Mouse (Mus musculus) bone marrow macrophage, adult 2 months (primary cell): ENCODE results near the gene Mfsd6l. TPM values are rescaled to one million over a fixed set of nuclear protein-coding genes. Genes with fewer than 3 reads are reported as not detected.
A peak's percentile ranks its signal among the peaks of the same experiment; 100 is the strongest.

Source experiments
- H3K27ac ChIP-seq: 2 replicates; pipeline ENCODE4 v1.5.1; 2012; ENCODE audit warnings: low read depth, low read length; ENCODE audit not compliant: insufficient read depth
- H3K4me1 ChIP-seq: 2 replicates; pipeline ENCODE4 v1.6.1; 2012; ENCODE audit warnings: low read length; ENCODE audit not compliant: control insufficient read depth, insufficient read depth
- H3K4me3 ChIP-seq: 2 replicates; pipeline ENCODE4 v1.5.1; 2012; ENCODE audit warnings: mild to moderate bottlenecking, low read length, moderate library complexity; ENCODE audit not compliant: insufficient read depth
- CTCF ChIP-seq: IDR thresholded peaks from 2 replicates; pipeline ENCODE4 v1.5.1; 2012; ENCODE audit warnings: low read depth, mild to moderate bottlenecking, low read length, moderate library complexity
- POLR2A ChIP-seq: IDR thresholded peaks from 2 replicates; pipeline ENCODE4 v1.6.1; 2012; ENCODE audit warnings: mild to moderate bottlenecking, low read depth, low read length, borderline replicate concordance
- polyA plus RNA-seq: library from polyadenylated mRNA; stranded (reverse); fragments of >200 nt; gene quantifications from 2 replicates; pipeline ENCODE4 v1.2.4, GENCODE M21; 2012; ENCODE audit not compliant: missing spikeins, insufficient read depth, insufficient read length

The Mfsd6l gene
- polyA plus RNA-seq, 1 experiment = 0.35 TPM

- TF ChIP-seq CTCF = no peak
- TF ChIP-seq POLR2A = no peak
- Histone ChIP-seq H3K4me3 (no peak overlapping the region), H3K4me1 (no peaks in the 10 kb centered on the region), H3K27ac (no peak overlapping the region)
These were observed 14.9 kb downstream of the Mfsd6l start for GRCm38 (mm10) chr11:68570861-68571260.

- TF ChIP-seq POLR2A = no peak
- TF ChIP-seq CTCF = no peak
- H3K4me3 ChIP-seq = no peak overlapping the region
- no peaks in the 10 kb centered on the region for H3K4me1 ChIP-seq
- H3K27ac ChIP-seq = no peak overlapping the region
These were observed 21.1 kb downstream of the Mfsd6l start for GRCm38 (mm10) chr11:68577076-68577475.

GRCm38 (mm10) chr11:68579462-68579881 lies 23.5 kb downstream of the Mfsd6l start:
- TF ChIP-seq POLR2A (no peak), CTCF (no peak)
- no peaks in the 10 kb centered on the region for H3K4me1 ChIP-seq
- no peak overlapping the region for H3K27ac ChIP-seq
- no peak overlapping the region for H3K4me3 ChIP-seq

GRCm38 (mm10) chr11:68580566-68580965 lies 24.6 kb downstream of the Mfsd6l start:
- H3K4me1 ChIP-seq = no peaks in the 10 kb centered on the region
- no peak for TF ChIP-seq CTCF
- TF ChIP-seq POLR2A = no peak

DNA sequence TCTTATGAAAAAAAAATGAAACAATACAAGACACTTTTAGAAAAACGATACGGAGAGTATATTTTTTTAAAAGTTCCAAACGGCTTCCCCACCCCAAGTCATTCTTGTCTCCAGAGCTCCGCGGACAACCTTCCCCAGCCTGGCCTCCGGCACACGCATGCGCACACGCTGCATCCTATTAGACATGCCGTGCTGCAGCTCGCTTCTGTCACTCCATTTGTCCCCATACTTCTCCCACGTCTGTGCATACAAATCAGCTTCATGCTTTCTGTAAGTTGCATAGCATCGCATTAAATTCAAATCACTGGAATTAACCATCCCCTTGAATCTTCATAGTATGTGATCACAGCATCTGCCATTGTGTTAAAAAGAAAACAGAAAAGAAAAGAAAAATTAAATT lies 27.2 kb downstream of the Mfsd6l start:
- Histone ChIP-seq H3K4me1 (no peaks in the 10 kb centered on the region), H3K4me3 (no peak overlapping the region), H3K27ac (no peak overlapping the region)
- TF ChIP-seq CTCF (no peak), POLR2A (no peak)

More at GRCm38 (mm10) chr11:68580566-68580965, 24.6 kb downstream of the Mfsd6l start:
- Histone ChIP-seq H3K4me3 (no peak overlapping the region), H3K27ac (no peak overlapping the region)

GRCm38 (mm10) chr11:68583906-68584480 lies 28.0 kb downstream of the Mfsd6l start:
- no peak overlapping the region for H3K27ac ChIP-seq
- TF ChIP-seq CTCF (no peak), POLR2A (no peak)
- no peak overlapping the region for H3K4me3 ChIP-seq
- H3K4me1 ChIP-seq = no peaks in the 10 kb centered on the region

GRCm38 (mm10) chr11:68585890-68586289 lies 29.9 kb downstream of the Mfsd6l start:
- H3K27ac ChIP-seq = no peak overlapping the region
- TF ChIP-seq CTCF (peak; percentile 26; the same call in 1 of the 2 replicates), POLR2A (no peak)
- H3K4me3 ChIP-seq = no peak overlapping the region
- H3K4me1 ChIP-seq = no peaks in the 10 kb centered on the region

DNA sequence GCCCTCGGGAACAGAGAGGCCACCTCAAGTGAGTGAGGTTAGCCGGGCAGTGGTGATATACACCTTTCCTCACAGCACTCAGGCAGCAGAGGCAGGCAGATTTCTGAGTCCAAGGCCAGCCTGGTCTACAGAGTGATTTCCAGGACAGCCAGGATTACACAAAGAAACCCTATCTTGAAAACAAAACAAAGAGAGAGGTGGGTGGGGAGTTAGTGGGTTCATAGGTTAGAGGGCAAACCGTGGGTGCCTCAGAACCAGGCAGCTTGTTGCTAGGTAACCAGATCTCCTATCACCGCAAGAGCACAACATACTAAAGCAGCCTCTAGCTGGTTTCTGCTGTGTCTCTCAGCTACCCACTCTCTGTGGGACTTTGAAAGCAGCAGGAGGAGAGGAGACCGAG lies 30.7 kb downstream of the Mfsd6l start, which contains the start of gene Ccdc42:
Gene Ccdc42, plus strand, starts transcription at position 301 of the 400 bp plus-strand sequence.
- TF ChIP-seq POLR2A = no peak
- TF ChIP-seq CTCF = no peak
- Histone ChIP-seq H3K27ac (no peak within 1 kb of the TSS), H3K4me1 (no peaks in the 10 kb centered on the region), H3K4me3 (no peak within 1 kb of the TSS)

- TF ChIP-seq CTCF (peak; percentile 65; the same call in 1 of the 2 replicates), POLR2A (no peak)
These were observed 33.2 kb downstream of the Mfsd6l start for GRCm38 (mm10) chr11:68589055-68589809.

GRCm38 (mm10) chr11:68591708-68592107 lies 35.7 kb downstream of the Mfsd6l start:
- Histone ChIP-seq H3K27ac (no peak overlapping the region), H3K4me1 (no peaks in the 10 kb centered on the region), H3K4me3 (no peak overlapping the region)
- TF ChIP-seq POLR2A (no peak), CTCF (no peak)

More at GRCm38 (mm10) chr11:68589055-68589809, 33.2 kb downstream of the Mfsd6l start:
- Histone ChIP-seq H3K27ac (no peak overlapping the region), H3K4me3 (no peak overlapping the region), H3K4me1 (no peaks in the 10 kb centered on the region)
